Mouse (Mus musculus): ENCODE data around the gene Gstm7.

DNA sequence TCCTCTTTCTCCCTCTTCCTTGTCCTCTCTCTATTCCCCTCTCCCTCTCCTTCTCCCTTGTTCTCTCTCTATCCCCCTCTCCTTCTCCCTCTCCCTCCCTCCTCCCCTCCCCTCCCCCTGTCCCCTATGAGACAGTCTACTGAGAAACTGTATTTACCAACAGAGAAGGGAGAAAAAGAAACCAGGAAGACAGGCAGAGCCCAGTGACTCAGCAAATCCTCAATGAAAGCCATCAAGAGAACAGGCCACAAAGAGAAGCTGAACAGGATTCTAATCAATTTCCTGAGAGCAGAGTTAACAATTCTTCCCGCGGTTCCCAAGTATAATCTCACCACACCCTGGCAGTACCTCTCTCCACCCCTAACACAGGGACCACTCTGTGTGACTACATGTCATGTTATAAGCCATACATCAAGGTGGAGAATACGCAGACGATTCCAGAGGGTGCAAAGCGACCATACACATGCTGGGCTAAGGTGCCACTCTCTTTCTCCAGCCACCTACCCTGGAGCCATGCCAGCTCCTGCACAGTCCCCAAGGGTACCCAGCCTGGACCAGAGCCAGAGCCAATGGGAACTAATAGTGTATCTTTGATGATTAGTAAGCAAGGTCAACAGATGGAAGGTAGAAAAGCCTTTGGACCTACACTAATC, 33.2 kb upstream of the Gstm7 start:
- TF ChIP-seq CTCF (IDR thresholded peaks at IDR 0.05; ENCODE audit: low read depth, low read length), result no peak
- no peak for TF ChIP-seq GATA1 (IDR thresholded peaks at IDR 0.05; ENCODE audit: borderline replicate concordance, low read length)
- no peak for TF ChIP-seq TAL1 (conservative IDR thresholded peaks at IDR 0.05; ENCODE audit: low read depth, low read length)
- no peak for TF ChIP-seq POLR2AphosphoS5 (IDR thresholded peaks at IDR 0.05; ENCODE audit: insufficient replicate concordance, low read depth, low read length)
- no peak for TF ChIP-seq GATA2 (IDR thresholded peaks at IDR 0.05; ENCODE audit: borderline replicate concordance, low read depth, low read length)
